Mouse (Mus musculus): ENCODE results near the gene Zc3h10. TPM values are rescaled to one million over a fixed set of nuclear protein-coding genes. Genes with fewer than 3 reads are reported as not detected.
A peak's percentile ranks its signal among the peaks of the same experiment; 100 is the strongest.

The Zc3h10 gene
- total RNA-seq (2014; rRNA removed), result 15.0 and 20.6 TPM in 2 replicates
- 12.7 and 12.8 TPM in 2 replicates for polyA plus RNA-seq (2015; fragmentation: Nextera tagmentation; extraction: Ambion mirVana)

GRCm38 (mm10) chr10:128547361-128548032 lies at the start of gene Zc3h10:
Zc3h10 (minus strand) TSS chr10:128547774.
- Histone ChIP-seq H3K36me3 (ENCODE audit: insufficient read depth) (peaks cover 31% of the 10 kb centered on the region), H3K27ac (ENCODE audit: low read depth, low read length) (peak within 1 kb of the TSS; percentile 99), H3K9me3 (ENCODE audit: low read length) (no peaks in the 10 kb centered on the region), H3K4me1 (ENCODE audit: insufficient read depth) (peaks cover 7% of the 10 kb centered on the region; the same call in 1 of the 2 replicates), H3K9ac (peak within 1 kb of the TSS; percentile 92), H3K27me3 (ENCODE audit: insufficient read depth, low read length) (no peaks in the 10 kb centered on the region), H3K4me2 (ENCODE audit: low read depth) (peak within 1 kb of the TSS; percentile 84), H3K4me3 (ENCODE audit: low read depth, low read length) (peak within 1 kb of the TSS; percentile 74)
- peak; percentile 73 for TF ChIP-seq CTCF (IDR thresholded peaks at IDR 0.05; ENCODE audit: low read depth)
- WGBS, result under 1% methylated on average over 48 of the region's 50 CpGs
- ATAC-seq, result peak; percentile 92
- DNase-seq, result peak; percentile 97

GRCm38 (mm10) chr10:128592797-128593196 lies 45.2 kb upstream of the Zc3h10 start:
- no peak overlapping the region for H3K27ac ChIP-seq (ENCODE audit: low read depth, low read length)
- no peaks in the 10 kb centered on the region for H3K4me1 ChIP-seq (ENCODE audit: insufficient read depth)
- no peaks in the 10 kb centered on the region for H3K36me3 ChIP-seq (ENCODE audit: insufficient read depth)
- H3K4me3 ChIP-seq (ENCODE audit: low read depth, low read length), result no peak overlapping the region
- H3K27me3 ChIP-seq (ENCODE audit: insufficient read depth, low read length), result peaks cover 17% of the 10 kb centered on the region
- ATAC-seq (no peak), DNase-seq (no peak)
- no peak for TF ChIP-seq CTCF (IDR thresholded peaks at IDR 0.05; ENCODE audit: low read depth)
- H3K9ac ChIP-seq, result no peak overlapping the region
- H3K4me2 ChIP-seq (ENCODE audit: low read depth), result no peak overlapping the region
- no peaks in the 10 kb centered on the region for H3K9me3 ChIP-seq (ENCODE audit: low read length)
- 39% methylated on average over 5 of the region's 5 CpGs for WGBS

GRCm38 (mm10) chr10:128591436-128591835 lies 43.9 kb upstream of the Zc3h10 start:
- H3K27me3 ChIP-seq (ENCODE audit: insufficient read depth, low read length), result peaks cover 18% of the 10 kb centered on the region
- H3K9ac ChIP-seq, result no peak overlapping the region
- no peaks in the 10 kb centered on the region for H3K9me3 ChIP-seq (ENCODE audit: low read length)
- DNase-seq (no peak), ATAC-seq (no peak)
- H3K36me3 ChIP-seq (ENCODE audit: insufficient read depth), result no peaks in the 10 kb centered on the region
- H3K27ac ChIP-seq (ENCODE audit: low read depth, low read length), result no peak overlapping the region
- H3K4me2 ChIP-seq (ENCODE audit: low read depth), result no peak overlapping the region
- 92% methylated on average over 6 of the region's 6 CpGs for WGBS
- no peak overlapping the region for H3K4me3 ChIP-seq (ENCODE audit: low read depth, low read length)
- no peaks in the 10 kb centered on the region for H3K4me1 ChIP-seq (ENCODE audit: insufficient read depth)
- no peak for TF ChIP-seq CTCF (IDR thresholded peaks at IDR 0.05; ENCODE audit: low read depth)

GRCm38 (mm10) chr10:128590193-128590690 lies 42.7 kb upstream of the Zc3h10 start:
- ATAC-seq (peak; percentile 78), DNase-seq (peak; percentile 72)
- TF ChIP-seq CTCF (IDR thresholded peaks at IDR 0.05; ENCODE audit: low read depth), result peak; percentile 79
- no peaks in the 10 kb centered on the region for H3K4me1 ChIP-seq (ENCODE audit: insufficient read depth)
- WGBS, result 2% methylated on average over 42 of the region's 43 CpGs
- H3K27ac ChIP-seq (ENCODE audit: low read depth, low read length), result no peak overlapping the region; the same call in 1 of the 2 replicates
- H3K4me2 ChIP-seq (ENCODE audit: low read depth), result peak overlapping the region; percentile 96
- H3K27me3 ChIP-seq (ENCODE audit: insufficient read depth, low read length), result peaks cover 18% of the 10 kb centered on the region
- H3K9ac ChIP-seq, result peak overlapping the region; percentile 51
- no peaks in the 10 kb centered on the region for H3K9me3 ChIP-seq (ENCODE audit: low read length)
- peak overlapping the region; percentile 58 for H3K4me3 ChIP-seq (ENCODE audit: low read depth, low read length)
- H3K36me3 ChIP-seq (ENCODE audit: insufficient read depth), result no peaks in the 10 kb centered on the region

GRCm38 (mm10) chr10:128589464-128590192 lies 42.1 kb upstream of the Zc3h10 start, which contains the start of gene Erbb3:
Erbb3 (minus strand) TSS chr10:128589652.
- under 1% methylated on average over 43 of the region's 43 CpGs for WGBS
- H3K27ac ChIP-seq (ENCODE audit: low read depth, low read length), result no peak within 1 kb of the TSS; the same call in 1 of the 2 replicates
- peak; percentile 30 for DNase-seq

GRCm38 (mm10) chr10:128588775-128589463 lies 41.3 kb upstream of the Zc3h10 start:
- DNase-seq (no peak), ATAC-seq (no peak)
- no peak for TF ChIP-seq CTCF (IDR thresholded peaks at IDR 0.05; ENCODE audit: low read depth)
- 5% methylated on average over 23 of the region's 23 CpGs for WGBS
- Histone ChIP-seq H3K9me3 (ENCODE audit: low read length) (no peaks in the 10 kb centered on the region), H3K4me1 (ENCODE audit: insufficient read depth) (no peaks in the 10 kb centered on the region), H3K36me3 (ENCODE audit: insufficient read depth) (no peaks in the 10 kb centered on the region), H3K4me3 (ENCODE audit: low read depth, low read length) (peak overlapping the region; percentile 58), H3K27ac (ENCODE audit: low read depth, low read length) (no peak overlapping the region), H3K27me3 (ENCODE audit: insufficient read depth, low read length) (peaks cover 18% of the 10 kb centered on the region), H3K9ac (peak overlapping the region; percentile 51), H3K4me2 (ENCODE audit: low read depth) (peak overlapping the region; percentile 96)

More at GRCm38 (mm10) chr10:128589464-128590192, 42.1 kb upstream of the Zc3h10 start, which contains the start of gene Erbb3:
- Histone ChIP-seq H3K36me3 (ENCODE audit: insufficient read depth) (no peaks in the 10 kb centered on the region), H3K9ac (peak within 1 kb of the TSS; percentile 51), H3K9me3 (ENCODE audit: low read length) (no peaks in the 10 kb centered on the region), H3K4me1 (ENCODE audit: insufficient read depth) (no peaks in the 10 kb centered on the region), H3K27me3 (ENCODE audit: insufficient read depth, low read length) (peaks cover 18% of the 10 kb centered on the region), H3K4me3 (ENCODE audit: low read depth, low read length) (peak within 1 kb of the TSS; percentile 58), H3K4me2 (ENCODE audit: low read depth) (peak within 1 kb of the TSS; percentile 96)
- ATAC-seq, result peak; percentile 52
- TF ChIP-seq CTCF (IDR thresholded peaks at IDR 0.05; ENCODE audit: low read depth), result no peak
